Mouse (Mus musculus) small intestine, adult 2 months (tissue): Measurements from ENCODE around the gene Crip1.

Experiments
- CTCF ChIP-seq: fragments of 200-500 bp; IDR thresholded peaks from 2 replicates; pipeline ENCODE4 v1.5.1; 2012; ENCODE audit warnings: low read depth, mild to moderate bottlenecking, control low read depth, inconsistent platforms, low read length, moderate library complexity, mixed read lengths; ENCODE audit not compliant: insufficient replicate concordance, insufficient read length; ENCODE audit errors: extremely low read depth
- POLR2A ChIP-seq: fragments of 200-500 bp; IDR thresholded peaks from 2 replicates; pipeline ENCODE4 v1.6.1; 2012; ENCODE audit warnings: low read depth, mild to moderate bottlenecking, control low read depth, inconsistent platforms, low read length, moderate library complexity

- no peak for TF ChIP-seq POLR2A
- no peak for TF ChIP-seq CTCF
These were observed 14.5 kb upstream of the Crip1 start for GRCm38 (mm10) chr12:113131601-113132000.
